12 mouse cellular contexts compared by ENCODE assay signal in the genomic region with DNA sequence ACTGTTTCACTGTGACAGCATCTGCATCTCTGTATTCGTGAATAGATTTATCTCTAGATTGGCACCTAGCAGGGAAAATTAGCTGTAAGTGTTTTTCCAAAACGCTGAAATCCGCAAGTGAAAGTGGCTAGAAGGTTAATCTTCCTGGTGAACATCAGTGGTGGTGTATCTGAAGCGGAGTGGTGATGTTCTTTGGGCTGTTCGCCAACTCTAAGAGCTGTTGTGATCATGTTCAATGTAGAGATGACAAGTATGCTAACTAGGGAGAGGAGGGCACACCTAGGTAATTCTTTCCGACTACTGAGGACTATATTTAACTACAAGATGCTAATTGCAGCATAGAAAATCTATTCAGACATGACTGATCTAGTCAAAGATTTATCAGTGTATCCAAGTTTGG. TPM values are rescaled to one million over a fixed set of nuclear protein-coding genes. Genes with fewer than 3 reads are reported as not detected.
DNase-seq lines count a peak whose midpoint lies in the region; ATAC-seq lines count a peak whose summit lies in the region.
"Had no signal": no experiment of that assay in that cellular context is flagged by ENCODE, and none has a peak within 500 bp of the region (broad histone marks: within the 10 kb centered on the region; RNA-seq: fewer than 3 reads in every experiment).

No protein-coding gene starts in this region.

- intact Hi-C loops in heart, postnatal 25 days (cut with DNase I) = no loop called here
- intact Hi-C loops in gastrocnemius, postnatal 36 days (cut with DNase I) = no loop called here

- WGBS in heart, embryonic 16.5 days = 12% methylated on average over 6 of the region's 6 CpGs
- 40% methylated on average over 6 of the region's 6 CpGs for WGBS in forebrain, embryonic 14.5 days
- WGBS in midbrain, embryonic 11.5 days = 34% methylated on average over 6 of the region's 6 CpGs
- WGBS in kidney, embryonic 14.5 days = 39% methylated on average over 6 of the region's 6 CpGs

- H3K4me2 ChIP-seq in heart, embryonic 16.5 days (ENCODE audit: low read depth, low read length) = peak overlapping the region; percentile 65
- H3K4me2 ChIP-seq in forebrain, embryonic 14.5 days (ENCODE audit: low read length) = peak overlapping the region; percentile 69
- peak overlapping the region; percentile 42 for H3K4me2 ChIP-seq in midbrain, embryonic 11.5 days
- no peak overlapping the region for H3K4me2 ChIP-seq in kidney, embryonic 14.5 days (replicated peaks; ENCODE audit: low read depth, low read length)
- H3K4me2 ChIP-seq: lung, embryonic 15.5 days had no signal

- H3K9me3 ChIP-seq in heart, embryonic 16.5 days (replicated peaks; ENCODE audit: control insufficient read depth, low read length) = no peaks in the 10 kb centered on the region
- H3K9me3 ChIP-seq in forebrain, embryonic 14.5 days (replicated peaks; ENCODE audit: control insufficient read depth, low read length) = no peaks in the 10 kb centered on the region
- H3K9me3 ChIP-seq in midbrain, embryonic 11.5 days (ENCODE audit: control insufficient read depth, low read length) = no peaks in the 10 kb centered on the region
- H3K9me3 ChIP-seq in kidney, embryonic 14.5 days (ENCODE audit: control insufficient read depth, low read length) = no peaks in the 10 kb centered on the region
- H3K9me3 ChIP-seq: lung, embryonic 15.5 days had no signal

- no peaks in the 10 kb centered on the region for H3K27me3 ChIP-seq in heart, embryonic 16.5 days (ENCODE audit: control insufficient read depth, insufficient read depth, low read length)
- no peaks in the 10 kb centered on the region for H3K27me3 ChIP-seq in forebrain, embryonic 14.5 days (replicated peaks; ENCODE audit: control insufficient read depth, insufficient read depth, low read length)
- no peaks in the 10 kb centered on the region for H3K27me3 ChIP-seq in midbrain, embryonic 11.5 days (ENCODE audit: control insufficient read depth, insufficient read depth, low read length)
- no peaks in the 10 kb centered on the region for H3K27me3 ChIP-seq in kidney, embryonic 14.5 days (ENCODE audit: control insufficient read depth, insufficient read depth, low read length)
- H3K27me3 ChIP-seq: lung, embryonic 15.5 days had no signal

- peak overlapping the region; percentile 35 for H3K27ac ChIP-seq in heart, embryonic 16.5 days (ENCODE audit: low read length)
- H3K27ac ChIP-seq in forebrain, embryonic 14.5 days (ENCODE audit: low read depth, low read length) = no peak overlapping the region
- no peak overlapping the region for H3K27ac ChIP-seq in midbrain, embryonic 11.5 days (ENCODE audit: low read depth, low read length)
- H3K27ac ChIP-seq in kidney, embryonic 14.5 days (ENCODE audit: low read depth, low read length) = no peak overlapping the region
- H3K27ac ChIP-seq: lung, embryonic 15.5 days had no signal

- H3K9ac ChIP-seq in heart, embryonic 16.5 days (ENCODE audit: low read length) = peak overlapping the region; percentile 49
- H3K9ac ChIP-seq in forebrain, embryonic 14.5 days (ENCODE audit: low read length) = 0 out of 2 replicates have a peak overlapping the region, but pooled peaks have one; percentile 40
- no peak overlapping the region for H3K9ac ChIP-seq in midbrain, embryonic 11.5 days (ENCODE audit: low read length)
- no peak overlapping the region for H3K9ac ChIP-seq in kidney, embryonic 14.5 days (ENCODE audit: low read depth, low read length)
- H3K9ac ChIP-seq: lung, embryonic 15.5 days had no signal

- ATAC-seq in heart, embryonic 16.5 days (replicated peaks; ENCODE audit: extremely low read depth, insufficient read depth, low FRiP score) = peak; percentile 45; the same call in 1 of the 2 replicates
- ATAC-seq in forebrain, embryonic 14.5 days = no peak
- no peak for ATAC-seq in midbrain, embryonic 11.5 days (ENCODE audit: low FRiP score)
- ATAC-seq in kidney, embryonic 14.5 days (ENCODE audit: low FRiP score, low TSS enrichment) = no peak

- peaks cover 22% of the 10 kb centered on the region for H3K4me1 ChIP-seq in heart, embryonic 16.5 days (ENCODE audit: control insufficient read depth, insufficient read depth, low read length)
- peaks cover 12% of the 10 kb centered on the region for H3K4me1 ChIP-seq in forebrain, embryonic 14.5 days (ENCODE audit: control insufficient read depth, insufficient read depth, low read length)
- peaks cover 6% of the 10 kb centered on the region; the same call in 1 of the 2 replicates for H3K4me1 ChIP-seq in midbrain, embryonic 11.5 days (ENCODE audit: control insufficient read depth, insufficient read depth, low read length)
- H3K4me1 ChIP-seq in kidney, embryonic 14.5 days (ENCODE audit: control insufficient read depth, insufficient read depth, low read length) = no peaks in the 10 kb centered on the region

- no peak for DNase-seq in heart, postnatal 25 days (ENCODE audit: low spot score)
- peak; percentile 46 for DNase-seq in cerebellum, adult 8-10 months
- peak; percentile 21 for DNase-seq in forebrain, embryonic 14.5 days (ENCODE audit: low spot score)
- no peak for DNase-seq in midbrain, embryonic 11.5 days (ENCODE audit: low spot score, missing footprints)
- DNase-seq in kidney, adult 8-10 months = no peak
- no peak for DNase-seq in gastrocnemius, postnatal 36 days
- DNase-seq: adrenal gland, adult 8-10 months; kidney, postnatal 25 days had no signal

- no peaks in the 10 kb centered on the region for H3K36me3 ChIP-seq in heart, embryonic 16.5 days (ENCODE audit: control insufficient read depth, insufficient read depth)
- H3K36me3 ChIP-seq in forebrain, embryonic 14.5 days (ENCODE audit: control insufficient read depth, insufficient read depth, low read length) = no peaks in the 10 kb centered on the region
- H3K36me3 ChIP-seq in midbrain, embryonic 11.5 days (ENCODE audit: control insufficient read depth, insufficient read depth, low read length) = no peaks in the 10 kb centered on the region
- no peaks in the 10 kb centered on the region for H3K36me3 ChIP-seq in kidney, embryonic 14.5 days (ENCODE audit: control insufficient read depth, insufficient read depth, low read length)
- H3K36me3 ChIP-seq: lung, embryonic 15.5 days had no signal

- peak overlapping the region; percentile 45 for H3K4me3 ChIP-seq in heart, embryonic 16.5 days (ENCODE audit: low read length)
- H3K4me3 ChIP-seq in forebrain, embryonic 14.5 days (ENCODE audit: low read depth, low read length) = peak overlapping the region; percentile 16
- H3K4me3 ChIP-seq in midbrain, embryonic 11.5 days (ENCODE audit: low read depth, low read length) = peak overlapping the region; percentile 13
- no peak overlapping the region for H3K4me3 ChIP-seq in kidney, embryonic 14.5 days (ENCODE audit: low read length)
- H3K4me3 ChIP-seq: erythroblast, embryonic 14.5 days; lung, embryonic 15.5 days had no signal

RNA-seq across cellular contexts. Expression of a gene that starts 1.7 kb away (rescaled TPM):
- 1.1 and 1.2 TPM in 2 replicates for polyA plus RNA-seq in heart, embryonic 16.5 days (2015; fragmentation: Nextera tagmentation; extraction: Ambion mirVana)
- under 1 TPM; 0.21 to 0.61 TPM for total RNA-seq in heart, postnatal 25 days (2021)
- 19.5 and 25.0 TPM in 2 replicates for polyA plus RNA-seq in forebrain, embryonic 14.5 days (2014; fragmentation: Nextera tagmentation; extraction: Ambion mirVana)
- polyA plus RNA-seq in midbrain, embryonic 11.5 days (2014; fragmentation: Nextera tagmentation; extraction: Ambion mirVana) = 3.8 and 4.9 TPM in 2 replicates
- 0.46 and 0.58 TPM in 2 replicates for polyA plus RNA-seq in kidney, embryonic 14.5 days (2014; fragmentation: Nextera tagmentation; extraction: Ambion mirVana)
- total RNA-seq in gastrocnemius, postnatal 36 days (2021) = under 1 TPM; 0.08 to 0.22 TPM
- polyA plus RNA-seq: erythroblast, embryonic 14.5 days had no signal

Comparison
In these comparisons a context has a peak if more than half of its experiments do, and no peak if none do; other contexts are left out.
1. H3K9ac ChIP-seq: peak in heart, embryonic 16.5 days (single experiment) and forebrain, embryonic 14.5 days (single experiment); none in midbrain, embryonic 11.5 days (single experiment) and kidney, embryonic 14.5 days (single experiment).
2. DNase-seq: peak in cerebellum, adult 8-10 months (single experiment) and forebrain, embryonic 14.5 days (single experiment); none in heart, postnatal 25 days (single experiment), midbrain, embryonic 11.5 days (single experiment), kidney, adult 8-10 months (0 of 2) and gastrocnemius, postnatal 36 days (0 of 2).